ENCODE assay signal across 13 mouse cellular contexts in genomic region chr10:126813051-126813593, GRCm38 (mm10).
A peak's percentile ranks its signal among the peaks of the same experiment; 100 is the strongest.
DNase-seq lines count a peak whose midpoint lies in the region; ATAC-seq and TF ChIP-seq lines count a peak whose summit lies in the region.
"Had no signal": no experiment of that assay in that cellular context is flagged by ENCODE, and none has a peak within 500 bp of the region (broad histone marks: within the 10 kb centered on the region; RNA-seq: fewer than 3 reads in every experiment).

No protein-coding gene starts in this region.

- no peak for ATAC-seq in kidney, postnatal 0 days (replicated peaks; ENCODE audit: low FRiP score, low read depth)
- ATAC-seq in common myeloid progenitor, adult 5-6 weeks (replicated peaks; ENCODE audit: low read depth, poor library complexity, severe bottlenecking) = peak; percentile 67
- ATAC-seq: forebrain, embryonic 16.5 days had no signal

- DNase-seq in kidney, postnatal 0 days (ENCODE audit: low spot score) = no peak
- DNase-seq in kidney, postnatal 4 days = no peak
- DNase-seq in 3T3-L1 (ENCODE audit: low read depth, low spot score) (peak; percentile 18), 416B (ENCODE audit: low read depth) (peak; percentile 18)
- DNase-seq in c-Kit-positive CD71-positive TER-119-positive erythroid progenitor cells, embryonic 14.5 days (ENCODE audit: low spot score) = no peak
- no peak for DNase-seq in ovary, adult 18-20 months (ENCODE audit: low spot score)
- DNase-seq: cerebellum, postnatal 25 days; heart, postnatal 36 days; kidney, postnatal 36 days had no signal

- TF ChIP-seq CTCF in kidney, postnatal 0 days (IDR thresholded peaks at IDR 0.05; ENCODE audit: low read depth) = peak; percentile 42

- no peak overlapping the region for H3K4me3 ChIP-seq in kidney, postnatal 0 days (replicated peaks; ENCODE audit: low read depth, low read length)
- H3K4me3 ChIP-seq: myocyte had no signal

- no peaks in the 10 kb centered on the region for H3K36me3 ChIP-seq in kidney, postnatal 0 days (ENCODE audit: insufficient read depth, low read length)

- H3K4me1 ChIP-seq in kidney, postnatal 0 days (replicated peaks; ENCODE audit: insufficient read depth, low read length) = no peaks in the 10 kb centered on the region

- no peaks in the 10 kb centered on the region for H3K9me3 ChIP-seq in kidney, postnatal 0 days (replicated peaks; ENCODE audit: low read length)

- H3K9ac ChIP-seq in kidney, postnatal 0 days (ENCODE audit: low read depth, low read length) = no peak overlapping the region

- no peak overlapping the region for H3K4me2 ChIP-seq in kidney, postnatal 0 days (ENCODE audit: low read length)
- H3K4me2 ChIP-seq: liver, embryonic 11.5 days had no signal

- no peaks in the 10 kb centered on the region for H3K27me3 ChIP-seq in kidney, postnatal 0 days (ENCODE audit: insufficient read depth, low read length)

- no peak overlapping the region for H3K27ac ChIP-seq in kidney, postnatal 0 days

- 82% methylated on average over 6 of the region's 6 CpGs for WGBS in kidney, postnatal 0 days

Comparison
In these comparisons a context has a peak if more than half of its experiments do, and no peak if none do; other contexts are left out.
1. DNase-seq: peak in 3T3-L1 (single experiment) and 416B (single experiment); none in kidney, postnatal 0 days (single experiment), kidney, postnatal 4 days (0 of 2), c-Kit-positive CD71-positive TER-119-positive erythroid progenitor cells, embryonic 14.5 days (single experiment) and ovary, adult 18-20 months (single experiment).